Mouse (Mus musculus) heart, embryonic 15.5 days (tissue): ENCODE results near the gene Tmem30b. TPM values are rescaled to one million over a fixed set of nuclear protein-coding genes. Genes with fewer than 3 reads are reported as not detected.
"Not testable (repeated sequence)": the region's sequence is repeated elsewhere in the genome, so short reads cannot be mapped to it uniquely, and the experiment has no call there.

Source experiments
- ATAC-seq: fragments of 200-750 bp; cut with Nextera tagmentation; replicated peaks from 2 replicates; pipeline ENCODE4 v1.8.0; 2017; ENCODE audit warnings: low read depth, moderate TSS enrichment; ENCODE audit not compliant: insufficient number of reproducible peaks, insufficient read depth, low FRiP score
- H3K27ac ChIP-seq: fragments of 300-500 bp; sonication (generic); 2 replicates; pipeline ENCODE4 v1.5.1; 2015; ENCODE audit warnings: mild to moderate bottlenecking, inconsistent platforms
- H3K27me3 ChIP-seq: fragments of 300-500 bp; sonication (generic); 2 replicates; pipeline ENCODE4 v1.6.1; 2015; ENCODE audit warnings: inconsistent platforms
- H3K36me3 ChIP-seq: fragments of 300-500 bp; sonication (generic); 2 replicates; pipeline ENCODE4 v1.6.1; 2015; ENCODE audit warnings: mild to moderate bottlenecking, inconsistent platforms
- H3K4me1 ChIP-seq: fragments of 300-500 bp; sonication (generic); replicated peaks from 2 replicates; pipeline ENCODE4 v1.6.1; 2015; ENCODE audit warnings: inconsistent platforms
- H3K4me2 ChIP-seq: fragments of 300-500 bp; sonication (generic); 2 replicates; pipeline ENCODE4 v1.6.1; 2015; ENCODE audit warnings: inconsistent platforms, mild to moderate bottlenecking, moderate library complexity
- H3K4me3 ChIP-seq: fragments of 300-500 bp; sonication (generic); 2 replicates; pipeline ENCODE4 v1.5.1; 2015; ENCODE audit warnings: mild to moderate bottlenecking, inconsistent platforms
- H3K9ac ChIP-seq: fragments of 300-500 bp; sonication (generic); 2 replicates; pipeline ENCODE4 v1.6.1; 2015; ENCODE audit warnings: mild to moderate bottlenecking, inconsistent platforms
- H3K9me3 ChIP-seq: fragments of 300-500 bp; sonication (generic); replicated peaks from 2 replicates; pipeline ENCODE4 v1.6.1; 2016; ENCODE audit warnings: inconsistent platforms
- WGBS: fragments of 180-500 bp; shearing (Covaris S2); methylation state at CpG from one replicate; pipeline ENCODE4 v1.1.7; 2015; ENCODE audit warnings: mixed read lengths; 5-methylcytosine and 5-hydroxymethylcytosine counted together
- polyA plus RNA-seq: library from polyadenylated mRNA; unstranded; fragments of >200 nt; fragmentation: Nextera tagmentation; extraction: Ambion mirVana; gene quantifications from 2 replicates; pipeline ENCODE4 v1.2.1, GENCODE M21; 2015

Gene Tmem30b
- polyA plus RNA-seq, 1 experiment from 2014 or later = 0.52 TPM

- Histone ChIP-seq H3K4me2 (peak overlapping the region; percentile 95), H3K27ac (peak overlapping the region; percentile 88), H3K9ac (peak overlapping the region; percentile 83), H3K4me3 (peak overlapping the region; percentile 82), H3K36me3 (no peaks in the 10 kb centered on the region), H3K9me3 (no peaks in the 10 kb centered on the region), H3K4me1 (peaks cover 20% of the 10 kb centered on the region), H3K27me3 (peaks cover 14% of the 10 kb centered on the region; the same call in 1 of the 2 replicates)
- peak; percentile 6; the same call in 1 of the 2 replicates for ATAC-seq
- 6% methylated on average over 33 of the region's 33 CpGs for WGBS
These were observed 37.8 kb upstream of the Tmem30b start for GRCm38 (mm10) chr12:73583813-73584609.

DNA sequence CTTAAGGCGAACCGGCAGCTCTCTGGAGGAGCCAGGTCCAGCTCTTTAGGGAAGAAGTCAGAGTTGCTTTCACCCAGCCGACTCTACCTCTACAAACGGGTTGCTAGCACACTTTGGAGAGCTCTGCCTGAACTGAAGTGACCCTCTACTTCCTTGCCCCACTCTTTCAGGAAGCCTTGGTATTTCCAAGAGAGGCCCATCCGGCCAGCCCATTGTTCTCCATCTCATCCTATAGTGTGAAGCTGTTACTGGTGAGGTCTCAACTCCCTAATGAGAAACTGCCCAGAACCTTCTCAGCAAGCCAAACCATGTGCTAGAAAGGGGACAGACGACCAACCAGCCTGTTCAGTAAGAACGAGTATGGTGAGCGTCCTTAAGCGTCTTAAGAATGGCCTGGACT is 37.1 kb upstream of the Tmem30b start:
- 59% methylated on average over 9 of the region's 9 CpGs for WGBS
- Histone ChIP-seq H3K27me3 (peaks cover 14% of the 10 kb centered on the region; the same call in 1 of the 2 replicates), H3K36me3 (no peaks in the 10 kb centered on the region), H3K9ac (no peak overlapping the region), H3K27ac (peak overlapping the region; percentile 88), H3K4me2 (no peak overlapping the region), H3K4me1 (peaks cover 20% of the 10 kb centered on the region), H3K4me3 (no peak overlapping the region), H3K9me3 (no peaks in the 10 kb centered on the region)
- peak; percentile 27; the same call in 1 of the 2 replicates for ATAC-seq

DNA sequence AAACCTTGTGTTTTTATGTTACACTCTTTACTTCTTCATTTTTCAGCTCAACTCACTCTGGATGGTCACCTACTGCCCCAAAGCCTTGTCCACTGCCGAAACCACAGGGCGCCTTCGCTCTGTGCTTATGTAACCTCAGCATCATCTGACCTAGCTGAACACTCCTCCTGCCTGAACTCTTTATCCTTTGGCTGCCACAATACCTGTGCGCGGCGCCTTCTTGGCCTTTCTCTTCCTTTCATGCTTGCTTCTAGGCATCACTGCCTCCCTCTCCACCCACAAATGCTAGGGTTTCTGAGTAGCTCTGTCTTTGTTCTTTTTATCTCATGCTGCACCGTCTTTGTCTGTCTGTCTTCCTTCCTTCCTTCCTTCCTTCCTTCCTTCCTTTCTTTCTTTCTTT is 34.6 kb upstream of the Tmem30b start:
- no peak overlapping the region for H3K27ac ChIP-seq
- no peaks in the 10 kb centered on the region for H3K36me3 ChIP-seq
- 0 out of 2 replicates have a peak, but pooled peaks cover 4% of the 10 kb centered on the region for H3K27me3 ChIP-seq
- no peak overlapping the region for H3K9ac ChIP-seq
- H3K4me1 ChIP-seq = peaks cover 14% of the 10 kb centered on the region
- no peak overlapping the region for H3K4me3 ChIP-seq
- no peak for ATAC-seq
- WGBS = 80% methylated on average over 7 of the region's 7 CpGs
- no peak overlapping the region for H3K4me2 ChIP-seq
- H3K9me3 ChIP-seq = no peaks in the 10 kb centered on the region

GRCm38 (mm10) chr12:73578141-73578540 is 31.9 kb upstream of the Tmem30b start:
- ATAC-seq = no peak
- Histone ChIP-seq H3K27me3 (no peaks in the 10 kb centered on the region), H3K9ac (no peak overlapping the region), H3K4me1 (no peaks in the 10 kb centered on the region; the same call in 1 of the 2 replicates), H3K27ac (no peak overlapping the region), H3K4me2 (no peak overlapping the region), H3K9me3 (no peaks in the 10 kb centered on the region), H3K36me3 (no peaks in the 10 kb centered on the region), H3K4me3 (no peak overlapping the region)
- WGBS = 58% methylated on average over 6 of the region's 6 CpGs

- Histone ChIP-seq H3K4me3 (peak overlapping the region; percentile 6; the same call in 1 of the 2 replicates), H3K36me3 (no peaks in the 10 kb centered on the region), H3K4me1 (no peaks in the 10 kb centered on the region; the same call in 1 of the 2 replicates), H3K27me3 (no peaks in the 10 kb centered on the region), H3K4me2 (peak overlapping the region; percentile 51), H3K9ac (no peak overlapping the region; the same call in 1 of the 2 replicates), H3K9me3 (no peaks in the 10 kb centered on the region), H3K27ac (peak overlapping the region; percentile 39)
- ATAC-seq = peak; percentile 50; the same call in 1 of the 2 replicates
- 35% methylated on average over 15 of the region's 15 CpGs for WGBS
These were observed 28.4 kb upstream of the Tmem30b start for GRCm38 (mm10) chr12:73574632-73575031.

GRCm38 (mm10) chr12:73565620-73565969 is 19.4 kb upstream of the Tmem30b start:
- ATAC-seq = no peak
- H3K4me2 ChIP-seq = peak overlapping the region; percentile 67
- H3K4me3 ChIP-seq = peak overlapping the region; percentile 44
- no peaks in the 10 kb centered on the region for H3K27me3 ChIP-seq
- no peaks in the 10 kb centered on the region for H3K9me3 ChIP-seq
- WGBS = 60% methylated on average over 11 of the region's 11 CpGs
- peaks cover 2% of the 10 kb centered on the region; the same call in 1 of the 2 replicates for H3K4me1 ChIP-seq
- H3K27ac ChIP-seq = no peak overlapping the region
- H3K9ac ChIP-seq = peak overlapping the region; percentile 35; the same call in 1 of the 2 replicates
- H3K36me3 ChIP-seq = no peaks in the 10 kb centered on the region

- 12% methylated on average over 21 of the region's 21 CpGs for WGBS
- no peak for ATAC-seq
- Histone ChIP-seq H3K4me1 (peaks cover 2% of the 10 kb centered on the region; the same call in 1 of the 2 replicates), H3K27me3 (no peaks in the 10 kb centered on the region), H3K9ac (peak overlapping the region; percentile 35), H3K27ac (no peak overlapping the region), H3K9me3 (no peaks in the 10 kb centered on the region), H3K4me2 (peak overlapping the region; percentile 67), H3K4me3 (peak overlapping the region; percentile 44), H3K36me3 (no peaks in the 10 kb centered on the region)
These were observed 18.8 kb upstream of the Tmem30b start for GRCm38 (mm10) chr12:73564795-73565619.

GRCm38 (mm10) chr12:73564176-73564575 is 18.0 kb upstream of the Tmem30b start:
- Histone ChIP-seq H3K9ac (no peak overlapping the region), H3K9me3 (no peaks in the 10 kb centered on the region)
- 18% methylated on average over 10 of the region's 10 CpGs for WGBS

DNA sequence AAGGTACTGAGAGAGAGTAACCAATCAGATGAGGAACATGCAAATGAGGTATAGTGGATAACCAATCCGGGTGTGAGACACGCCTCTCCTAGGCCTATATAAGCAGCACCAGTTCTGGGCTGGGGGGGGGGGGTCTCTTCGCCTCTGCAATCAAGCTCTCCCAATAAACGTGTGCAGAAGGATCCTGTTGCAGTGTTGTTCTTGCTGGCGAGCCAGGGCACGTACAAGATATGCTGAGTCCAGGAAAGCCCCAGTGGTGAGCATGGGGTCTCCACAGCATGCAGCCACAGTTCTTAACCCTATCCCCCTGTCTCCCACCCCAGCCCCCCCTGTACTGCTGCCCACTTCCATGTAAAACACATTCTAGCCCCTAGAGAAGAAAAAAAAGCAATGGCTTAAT is 16.9 kb upstream of the Tmem30b start:
- not testable (repeated sequence) for H3K4me1 ChIP-seq, ATAC-seq, H3K4me2 ChIP-seq, H3K4me3 ChIP-seq, H3K9ac ChIP-seq, H3K9me3 ChIP-seq, H3K27me3 ChIP-seq, H3K36me3 ChIP-seq, H3K27ac ChIP-seq
- 82% methylated on average over 6 of the region's 6 CpGs for WGBS

More at GRCm38 (mm10) chr12:73564176-73564575, 18.0 kb upstream of the Tmem30b start:
- no peak overlapping the region for H3K4me2 ChIP-seq
- H3K4me1 ChIP-seq = peaks cover 2% of the 10 kb centered on the region; the same call in 1 of the 2 replicates
- H3K36me3 ChIP-seq = no peaks in the 10 kb centered on the region
- H3K4me3 ChIP-seq = no peak overlapping the region
- no peaks in the 10 kb centered on the region for H3K27me3 ChIP-seq
- H3K27ac ChIP-seq = no peak overlapping the region
- ATAC-seq = no peak

DNA sequence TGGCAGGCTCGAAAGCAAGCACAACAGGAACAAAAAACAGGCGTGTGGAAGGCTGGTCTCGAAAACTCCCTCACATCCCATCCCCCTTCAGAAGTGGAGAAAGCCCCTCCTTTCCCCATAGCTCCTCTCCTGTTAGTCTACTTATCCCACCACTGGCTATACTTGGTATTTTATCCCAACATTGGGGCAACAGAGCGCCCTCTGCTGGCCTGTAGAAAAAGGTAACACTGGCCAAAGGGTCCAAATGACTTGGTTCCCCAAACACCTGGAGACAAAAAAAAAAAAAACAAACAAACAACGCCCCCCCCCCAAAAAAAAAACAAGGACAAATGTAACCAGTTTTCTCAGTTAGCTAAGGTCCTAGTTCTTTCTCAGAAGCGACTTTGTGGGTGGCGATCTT is 13.9 kb upstream of the Tmem30b start:
- Histone ChIP-seq H3K36me3 (no peaks in the 10 kb centered on the region), H3K27me3 (no peaks in the 10 kb centered on the region), H3K27ac (no peak overlapping the region), H3K9ac (no peak overlapping the region), H3K4me3 (no peak overlapping the region), H3K9me3 (no peaks in the 10 kb centered on the region), H3K4me1 (no peaks in the 10 kb centered on the region), H3K4me2 (no peak overlapping the region)
- no peak for ATAC-seq
- 49% methylated on average over 7 of the region's 7 CpGs for WGBS

GRCm38 (mm10) chr12:73558525-73559195 is 12.5 kb upstream of the Tmem30b start:
- H3K9ac ChIP-seq = no peak overlapping the region
- H3K27ac ChIP-seq = no peak overlapping the region
- H3K27me3 ChIP-seq = no peaks in the 10 kb centered on the region
- 91% methylated on average over 20 of the region's 20 CpGs for WGBS
- ATAC-seq = no peak
- no peak overlapping the region for H3K4me3 ChIP-seq
- H3K9me3 ChIP-seq = no peaks in the 10 kb centered on the region
- no peak overlapping the region for H3K4me2 ChIP-seq
- H3K4me1 ChIP-seq = no peaks in the 10 kb centered on the region
- no peaks in the 10 kb centered on the region for H3K36me3 ChIP-seq
